Mouse (Mus musculus) testis, adult 2 months (tissue): ENCODE data around the gene Pik3ap1. TPM values are rescaled to one million over a fixed set of nuclear protein-coding genes. Genes with fewer than 3 reads are reported as not detected.

ENCODE experiments used
- H3K27ac ChIP-seq: fragments of 200-500 bp; 2 replicates; pipeline ENCODE4 v1.5.1; 2012; ENCODE audit warnings: low read depth, low read length; ENCODE audit not compliant: control insufficient read depth, insufficient read depth
- H3K27me3 ChIP-seq: fragments of 200-500 bp; 2 replicates; pipeline ENCODE4 v1.6.1; 2012; ENCODE audit warnings: mild to moderate bottlenecking, low read length, moderate library complexity; ENCODE audit not compliant: control insufficient read depth, insufficient read depth
- H3K36me3 ChIP-seq: fragments of 200-500 bp; 2 replicates; pipeline ENCODE4 v1.6.1; 2012; ENCODE audit warnings: mild to moderate bottlenecking, low read length; ENCODE audit not compliant: control insufficient read depth, insufficient read depth
- H3K4me1 ChIP-seq: fragments of 200-500 bp; 2 replicates; pipeline ENCODE4 v1.6.1; 2012; ENCODE audit warnings: low read length; ENCODE audit not compliant: control insufficient read depth, insufficient read depth
- H3K4me3 ChIP-seq: fragments of 200-500 bp; 2 replicates; pipeline ENCODE4 v1.5.1; 2012; ENCODE audit warnings: low read depth, mild to moderate bottlenecking, low read length, moderate library complexity, mixed read lengths; ENCODE audit not compliant: control insufficient read depth
- CTCF ChIP-seq: fragments of 200-500 bp; IDR thresholded peaks from 2 replicates; pipeline ENCODE4 v1.5.1; 2012; ENCODE audit warnings: low read depth, mild to moderate bottlenecking, inconsistent platforms, low read length, moderate library complexity; ENCODE audit not compliant: control insufficient read depth, insufficient read depth, insufficient replicate concordance
- POLR2A ChIP-seq: fragments of 200-500 bp; IDR thresholded peaks from 2 replicates; pipeline ENCODE4 v1.6.1; 2012; ENCODE audit warnings: low read depth, mild to moderate bottlenecking, inconsistent platforms, low read length, moderate library complexity; ENCODE audit not compliant: control insufficient read depth
- polyA plus RNA-seq: library from polyadenylated mRNA; depleted of rRNA; stranded (reverse); fragments of >200 nt; gene quantifications from 2 replicates; pipeline ENCODE4 v1.2.3, GENCODE M21; 2012; rRNA removed

Pik3ap1 gene
- polyA plus RNA-seq, 1 experiment: 1.6 TPM

GRCm38 (mm10) chr19:41241997-41242396 lies 142.9 kb downstream of the Pik3ap1 start:
- H3K4me3 ChIP-seq: no peak overlapping the region
- no peaks in the 10 kb centered on the region for H3K27me3 ChIP-seq
- peaks cover 3% of the 10 kb centered on the region; the same call in 1 of the 2 replicates for H3K36me3 ChIP-seq
- H3K4me1 ChIP-seq: no peaks in the 10 kb centered on the region
- H3K27ac ChIP-seq: no peak overlapping the region
- TF ChIP-seq POLR2A (no peak), CTCF (no peak)

- Histone ChIP-seq H3K27me3 (no peaks in the 10 kb centered on the region), H3K36me3 (no peaks in the 10 kb centered on the region; the same call in 1 of the 2 replicates), H3K27ac (no peak overlapping the region), H3K4me1 (no peaks in the 10 kb centered on the region), H3K4me3 (no peak overlapping the region)
- TF ChIP-seq POLR2A (no peak), CTCF (no peak)
Observed at GRCm38 (mm10) chr19:41233698-41234097, 151.2 kb downstream of the Pik3ap1 start.

Other genes starting within 250 kb of the Pik3ap1 start
- 0.32 and 0.40 TPM in 2 replicates for gene Tll2, start 178.3 kb downstream of the Pik3ap1 start, polyA plus RNA-seq
- gene Tm9sf3, start 121.1 kb downstream of the Pik3ap1 start, polyA plus RNA-seq: 29.6 and 40.4 TPM in 2 replicates
- 1.1 and 1.2 TPM in 2 replicates for gene Lcor, start 97.5 kb upstream of the Pik3ap1 start, polyA plus RNA-seq
- gene Gm340, start 197.3 kb upstream of the Pik3ap1 start, polyA plus RNA-seq: 0.70 and 1.0 TPM in 2 replicates